Mouse (Mus musculus) macrophage (primary cell): ENCODE data around the gene Gtdc1. TPM values are rescaled to one million over a fixed set of nuclear protein-coding genes. Genes with fewer than 3 reads are reported as not detected.

Experiments
- H3K27ac ChIP-seq: fragments of 350-480 bp; formaldehyde crosslinking; 2 replicates; pipeline ENCODE4 v1.9.0; 2021
- H3K36me3 ChIP-seq: fragments of 350-480 bp; formaldehyde crosslinking; 2 replicates; pipeline ENCODE4 v1.9.0; 2021; ENCODE audit errors: inconsistent target
- H3K4me3 ChIP-seq: fragments of 350-480 bp; formaldehyde crosslinking; 2 replicates; pipeline ENCODE4 v1.9.0; 2021; ENCODE audit errors: inconsistent target
- H3K79me2 ChIP-seq: fragments of 350-480 bp; formaldehyde crosslinking; 2 replicates; pipeline ENCODE4 v1.9.0; 2021; ENCODE audit errors: inconsistent target
- WGBS: methylation state at CpG from one replicate; pipeline ENCODE4 v1.1.7; 2026; ENCODE audit warnings: inconsistent platforms; ENCODE audit not compliant: missing documents; 5-methylcytosine and 5-hydroxymethylcytosine counted together
- polyA plus RNA-seq: library from polyadenylated mRNA; stranded (reverse); fragments of 250-400 nt; gene quantifications from 3 replicates; pipeline ENCODE4 v1.2.4, GENCODE M21; 2018; ENCODE audit warnings: inconsistent platforms

The Gtdc1 gene
- polyA plus RNA-seq, 1 experiment from 2014 or later: 28.8 TPM

DNA sequence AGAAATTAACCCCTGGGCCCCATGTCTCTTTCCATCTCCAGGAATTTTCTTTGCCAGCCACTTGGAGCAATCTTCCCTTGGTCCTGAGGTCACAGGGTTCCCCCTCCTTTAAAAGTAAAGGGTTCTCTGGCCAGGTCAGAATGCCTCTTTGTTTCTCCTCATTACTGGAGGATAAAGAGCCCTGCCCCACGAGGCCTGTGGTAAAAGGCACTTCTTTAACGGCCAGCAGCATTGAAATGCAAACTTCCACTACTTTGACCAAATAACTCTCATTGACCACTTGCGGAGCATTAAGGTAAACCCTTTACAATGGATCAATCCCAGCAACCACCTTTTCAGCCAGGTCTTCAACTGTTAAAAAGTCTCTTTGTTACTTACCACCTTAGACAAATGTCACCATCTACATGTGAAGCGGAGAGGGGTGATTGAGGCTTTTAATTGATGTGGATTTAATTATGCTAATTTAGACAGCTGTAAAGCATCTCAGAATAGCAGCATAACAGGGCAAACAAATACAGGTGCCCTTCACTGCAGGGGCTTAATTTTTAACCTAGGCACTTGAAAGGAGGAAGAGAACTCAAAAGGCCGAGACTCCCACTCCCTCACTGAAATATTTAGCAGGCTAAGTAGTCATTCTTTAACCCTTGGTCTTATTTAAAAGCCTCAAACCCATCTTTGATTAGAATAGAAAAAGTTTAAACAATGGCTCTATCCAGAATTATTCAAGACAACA, 402.1 kb downstream of the Gtdc1 start:
- Histone ChIP-seq H3K27ac (no peak overlapping the region), H3K4me3 (no peak overlapping the region), H3K36me3 (no peaks in the 10 kb centered on the region), H3K79me2 (no peaks in the 10 kb centered on the region)
- 82% methylated on average over 5 of the region's 5 CpGs for WGBS

DNA sequence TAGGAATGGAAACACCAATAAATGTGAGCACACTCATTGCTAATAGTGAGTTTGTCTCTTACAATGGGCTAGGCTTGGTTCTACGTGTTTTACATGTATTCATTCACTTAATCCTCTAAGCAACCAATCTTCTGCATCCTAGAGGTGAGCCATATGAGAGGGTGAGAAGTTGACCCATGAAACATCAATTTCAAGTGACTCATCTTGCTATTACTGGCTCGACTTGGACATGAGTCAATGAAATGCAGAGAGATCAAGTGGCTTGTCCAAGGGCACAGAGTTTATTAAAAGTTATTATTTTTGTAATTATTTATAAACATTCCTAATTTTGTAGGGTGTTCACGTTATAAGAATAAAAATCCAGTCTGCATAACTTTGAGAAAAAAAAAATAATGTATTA, 408.2 kb downstream of the Gtdc1 start:
- H3K27ac ChIP-seq: no peak overlapping the region
- WGBS: 81% methylated on average over 3 of the region's 3 CpGs
- no peak overlapping the region for H3K4me3 ChIP-seq
- no peaks in the 10 kb centered on the region for H3K36me3 ChIP-seq
- no peaks in the 10 kb centered on the region for H3K79me2 ChIP-seq

DNA sequence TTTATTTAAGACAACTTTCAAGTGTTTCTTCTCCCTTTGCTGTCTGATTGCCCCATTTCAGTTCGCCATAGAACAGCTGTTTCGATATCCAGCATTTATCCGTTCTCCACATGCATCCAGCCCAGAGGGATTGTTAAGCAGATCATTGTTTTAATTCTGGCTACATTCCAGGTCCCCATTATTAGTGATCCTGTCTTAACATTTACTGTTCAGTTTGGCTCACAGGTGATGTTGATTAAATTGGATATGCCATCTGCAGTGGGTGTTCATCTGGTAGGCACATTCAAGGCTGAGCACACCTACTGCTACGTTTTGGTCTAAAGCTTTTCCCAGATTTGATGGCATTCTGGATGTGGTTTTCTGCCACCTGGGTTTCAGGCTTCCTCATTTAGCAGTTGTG, 409.4 kb downstream of the Gtdc1 start:
- Histone ChIP-seq H3K79me2 (no peaks in the 10 kb centered on the region), H3K36me3 (no peaks in the 10 kb centered on the region), H3K4me3 (no peak overlapping the region), H3K27ac (no peak overlapping the region)
- WGBS: 74% methylated on average over 4 of the region's 4 CpGs

Other genes with a start within 250 kb of the Gtdc1 start
- 134 to 164 TPM (median 138 TPM) in 3 replicates for gene Zeb2, start 189.7 kb upstream of the Gtdc1 start, polyA plus RNA-seq